Mouse (Mus musculus) midbrain, embryonic 11.5 days (tissue): ENCODE data around the gene 4930467E23Rik. TPM values are rescaled to one million over a fixed set of nuclear protein-coding genes. Genes with fewer than 3 reads are reported as not detected.
A peak's percentile ranks its signal among the peaks of the same experiment; 100 is the strongest.
"Not testable (repeated sequence)": the region's sequence is repeated elsewhere in the genome, so short reads cannot be mapped to it uniquely, and the experiment has no call there.

ENCODE experiments used
- ATAC-seq: fragments of 200-750 bp; cut with Nextera tagmentation; 2 replicates; pipeline ENCODE4 v1.8.0; 2017; ENCODE audit warnings: moderate TSS enrichment, moderate library complexity; ENCODE audit not compliant: low FRiP score
- DNase-seq: peaks from one replicate; pipeline ENCODE4 v3.0.0; 2015; ENCODE audit warnings: low spot score; ENCODE audit errors: missing footprints
- H3K27ac ChIP-seq: fragments of 300-500 bp; sonication (generic); 2 replicates; pipeline ENCODE4 v1.5.1; 2014; ENCODE audit warnings: low read depth, low read length
- H3K27me3 ChIP-seq: fragments of 300-500 bp; sonication (generic); 2 replicates; pipeline ENCODE4 v1.6.1; 2014; ENCODE audit warnings: mild to moderate bottlenecking, low read length, moderate library complexity, mixed read lengths; ENCODE audit not compliant: control insufficient read depth, insufficient read depth
- H3K36me3 ChIP-seq: fragments of 300-500 bp; sonication (generic); 2 replicates; pipeline ENCODE4 v1.6.1; 2014; ENCODE audit warnings: mild to moderate bottlenecking, low read length, moderate library complexity, mixed read lengths; ENCODE audit not compliant: control insufficient read depth, insufficient read depth
- H3K4me1 ChIP-seq: fragments of 300-500 bp; sonication (generic); 2 replicates; pipeline ENCODE4 v1.6.1; 2014; ENCODE audit warnings: low read length; ENCODE audit not compliant: control insufficient read depth, insufficient read depth
- H3K4me2 ChIP-seq: fragments of 300-500 bp; sonication (generic); 2 replicates; pipeline ENCODE4 v1.6.1; 2014; ENCODE audit warnings: mild to moderate bottlenecking, moderate library complexity
- H3K4me3 ChIP-seq: fragments of 300-500 bp; sonication (generic); 2 replicates; pipeline ENCODE4 v1.5.1; 2014; ENCODE audit warnings: low read depth, low read length
- H3K9ac ChIP-seq: fragments of 300-500 bp; sonication (generic); 2 replicates; pipeline ENCODE4 v1.6.1; 2014; ENCODE audit warnings: low read length
- H3K9me3 ChIP-seq: fragments of 300-500 bp; sonication (generic); 2 replicates; pipeline ENCODE4 v1.6.1; 2016; ENCODE audit warnings: low read length; ENCODE audit not compliant: control insufficient read depth
- WGBS: fragments of 180-500 bp; shearing (Covaris S2); extraction: QIAGEN DNeasy Blood & Tissue Kit; methylation state at CpG from one replicate; pipeline ENCODE4 v1.1.7; 2014; 5-methylcytosine and 5-hydroxymethylcytosine counted together
- polyA plus RNA-seq: library from polyadenylated mRNA; unstranded; fragments of >200 nt; fragmentation: Nextera tagmentation; extraction: Ambion mirVana; gene quantifications from 2 replicates; pipeline ENCODE4 v1.2.1, GENCODE M21; 2014

4930467E23Rik gene
- polyA plus RNA-seq, 1 experiment from 2014 or later, result not detected

GRCm38 (mm10) chr8:19783860-19784259, 54.5 kb downstream of the 4930467E23Rik start:
- not testable (repeated sequence) for H3K4me2 ChIP-seq, H3K4me3 ChIP-seq, H3K9me3 ChIP-seq, H3K36me3 ChIP-seq, ATAC-seq, H3K9ac ChIP-seq, H3K27ac ChIP-seq, H3K27me3 ChIP-seq, H3K4me1 ChIP-seq, DNase-seq
- no CpG with 5 or more reads among the region's 5 CpGs for WGBS

- ATAC-seq (peak; percentile 100), DNase-seq (peak; percentile 99)
- Histone ChIP-seq H3K27ac (peak overlapping the region; percentile 54), H3K9ac (peak overlapping the region; percentile 85), H3K4me2 (peak overlapping the region; percentile 39), H3K4me3 (peak overlapping the region; percentile 56)
- H3K27me3 ChIP-seq, H3K4me1 ChIP-seq, H3K36me3 ChIP-seq, H3K9me3 ChIP-seq: not testable (repeated sequence)
- WGBS, result 14% methylated on average over 67 of the region's 71 CpGs
Measured at GRCm38 (mm10) chr8:19784554-19785364, 55.4 kb downstream of the 4930467E23Rik start.

- not testable (repeated sequence) for H3K4me2 ChIP-seq, H3K4me3 ChIP-seq, H3K36me3 ChIP-seq, H3K9me3 ChIP-seq, H3K27me3 ChIP-seq, ATAC-seq, H3K4me1 ChIP-seq, H3K27ac ChIP-seq, DNase-seq, H3K9ac ChIP-seq
- 82% methylated on average over 7 of the region's 7 CpGs for WGBS
Measured at GRCm38 (mm10) chr8:19792696-19793095, 63.3 kb downstream of the 4930467E23Rik start.

Other genes starting within 250 kb of the 4930467E23Rik start
- gene Defb7, start 234.5 kb upstream of the 4930467E23Rik start, polyA plus RNA-seq, result not detected in 2 replicates
- gene Gm31371, start 173.8 kb downstream of the 4930467E23Rik start, polyA plus RNA-seq, result not detected in 2 replicates